Comparison of ENCODE assay signal across 21 mouse cellular contexts in the genomic region with DNA sequence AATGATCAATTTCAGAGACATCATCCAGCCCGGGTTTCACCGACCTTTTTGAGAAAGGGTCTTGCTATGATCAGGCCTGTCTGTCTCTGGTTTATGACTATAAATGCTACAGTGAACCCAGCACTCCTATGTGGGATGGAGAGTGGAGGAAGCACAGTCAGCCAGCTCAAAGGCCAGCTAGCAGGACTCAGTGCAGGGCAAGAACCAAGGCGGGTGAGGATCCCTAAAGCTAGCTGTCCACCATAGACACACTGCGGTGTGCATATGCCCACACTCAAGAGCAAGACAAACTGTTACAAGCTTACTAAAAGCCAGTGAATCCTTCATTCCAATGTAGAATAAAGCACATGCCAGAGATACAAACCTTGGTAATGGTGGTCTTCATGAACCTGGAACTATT. TPM values are rescaled to one million over a fixed set of nuclear protein-coding genes. Genes with fewer than 3 reads are reported as not detected.
DNase-seq lines count a peak whose midpoint lies in the region; TF ChIP-seq lines count a peak whose summit lies in the region.
"Had no signal": no experiment of that assay in that cellular context is flagged by ENCODE, and none has a peak within 500 bp of the region (broad histone marks: within the 10 kb centered on the region; RNA-seq: fewer than 3 reads in every experiment).

No protein-coding gene starts in this region.

- peaks cover 0 to 4% of the 10 kb centered on the region in 2 experiments; a peak in 2 of 4 replicates for H3K4me1 ChIP-seq in MEL (ENCODE audit: control insufficient read depth in 1 of 2, insufficient read depth in 2 of 2, low read length in 2 of 2)

- no peak overlapping the region for H3K27ac ChIP-seq in MEL (ENCODE audit: control insufficient read depth, low read depth, low read length)
- H3K27ac ChIP-seq: embryonic facial prominence, embryonic 10.5 days; embryonic facial prominence, embryonic 12.5 days; forebrain, embryonic 13.5 days; forebrain, embryonic 15.5 days had no signal

- TF ChIP-seq EP300 in MEL (IDR thresholded peaks at IDR 0.05; ENCODE audit: low read depth in 1 of 2, low read length in 2 of 2), result no peak

- no peak for TF ChIP-seq CTCF in MEL (IDR thresholded peaks at IDR 0.05 in 2 of 3, conservative IDR thresholded peaks at IDR 0.05 in 1 of 3; ENCODE audit: control insufficient read depth in 1 of 3, insufficient read depth in 1 of 3, low read depth in 2 of 3, low read length in 3 of 3, poor library complexity in 1 of 3, severe bottlenecking in 1 of 3)

- H3K27me3 ChIP-seq in MEL (ENCODE audit: control insufficient read depth in 1 of 2, insufficient read depth in 2 of 2, low read length in 2 of 2), result no peaks in the 10 kb centered on the region
- H3K27me3 ChIP-seq: embryonic facial prominence, embryonic 12.5 days; forebrain, embryonic 13.5 days; forebrain, embryonic 15.5 days had no signal

- H3K79me2 ChIP-seq in MEL (ENCODE audit: control insufficient read depth, insufficient read depth, low read length, poor library complexity), result peaks cover 24% of the 10 kb centered on the region

- peak in 1 of 2 experiments; percentile 51; a peak in 1 of 4 replicates for TF ChIP-seq POLR2A in MEL (IDR thresholded peaks at IDR 0.05; ENCODE audit: control insufficient read depth in 1 of 2, insufficient read depth in 1 of 2, low read depth in 1 of 2, low read length in 2 of 2, poor library complexity in 1 of 2)

- DNase-seq in A20 (ENCODE audit: low read depth, low spot score) (peak; percentile 43), MEL (ENCODE audit: low read depth, low spot score) (peak; percentile 40)
- peak; percentile 27 for DNase-seq in naive thymus-derived CD4-positive, alpha-beta T cell, adult 2 months (ENCODE audit: low read depth)
- DNase-seq in lung, adult 18-20 months, result no peak
- DNase-seq in cerebellum, postnatal 36 days, result no peak
- no peak for DNase-seq in kidney, postnatal 36 days
- no peak for DNase-seq in left cerebral cortex, adult 11 months (ENCODE audit: low spot score)
- DNase-seq: adrenal gland, adult 2 months; adrenal gland, postnatal 10 days; adrenal gland, postnatal 25 days; cerebellum, adult 11 months; cerebellum, adult 18-20 months; cerebellum, adult 8-10 months; cerebellum, adult 9-11 months; cerebellum, postnatal 14 days; forebrain, postnatal 0 days had no signal

- peaks cover 13 to 17% of the 10 kb centered on the region in 2 experiments for H3K36me3 ChIP-seq in MEL (ENCODE audit: control insufficient read depth in 1 of 2, insufficient read depth in 2 of 2, low read length in 2 of 2)

- no peak overlapping the region for H3K4me3 ChIP-seq in MEL (ENCODE audit: control insufficient read depth in 1 of 2, insufficient read depth in 1 of 2, low read depth in 2 of 2, low read length in 2 of 2)
- H3K4me3 ChIP-seq: embryonic facial prominence, embryonic 10.5 days; embryonic facial prominence, embryonic 12.5 days; forebrain, embryonic 13.5 days; forebrain, embryonic 15.5 days had no signal

- no peaks in the 10 kb centered on the region for H3K9me3 ChIP-seq in MEL (replicated peaks; ENCODE audit: insufficient read depth, low read length)
- H3K9me3 ChIP-seq: embryonic facial prominence, embryonic 10.5 days; embryonic facial prominence, embryonic 12.5 days; forebrain, embryonic 13.5 days; forebrain, embryonic 15.5 days; G1E had no signal

- H3K9ac ChIP-seq in MEL (ENCODE audit: control insufficient read depth, low read depth, low read length, poor library complexity, severe bottlenecking), result no peak overlapping the region
- H3K9ac ChIP-seq: embryonic facial prominence, embryonic 12.5 days; forebrain, embryonic 13.5 days; forebrain, embryonic 15.5 days; forebrain, postnatal 0 days had no signal

- TF ChIP-seq RAD21 in MEL (IDR thresholded peaks at IDR 0.05; ENCODE audit: low read depth, low read length), result no peak

TF ChIP-seq in MEL, 35 proteins besides CTCF, POLR2A, EP300 and RAD21:
- TF ChIP-seq ZKSCAN1 (IDR thresholded peaks at IDR 0.05; ENCODE audit: low read depth, low read length) (no peak), USF1 (IDR thresholded peaks at IDR 0.05; ENCODE audit: low read depth, low read length) (no peak), ETS1 (IDR thresholded peaks at IDR 0.05; ENCODE audit: low read depth, low read length) (no peak), MAX (IDR thresholded peaks at IDR 0.05; ENCODE audit: low read length) (no peak), POLR2AphosphoS2 (IDR thresholded peaks at IDR 0.05; ENCODE audit: low read length) (no peak), SMC3 (IDR thresholded peaks at IDR 0.05; ENCODE audit: low read depth, low read length) (0 out of 2 replicates have a peak, but pooled peaks have one; percentile 9), NELFE (IDR thresholded peaks at IDR 0.05; ENCODE audit: low read depth, low read length) (no peak)

RNA-seq across cellular contexts. Expression of a gene that starts 4.1 kb away (rescaled TPM):
- 1,903 and 1,952 TPM in 2 replicates for total RNA-seq in MEL (2012; rRNA removed)
- 100 to 1,000 TPM in 1 of 2 experiments, not detected in 1; 388 TPM for polyA plus RNA-seq in MEL (2012; ENCODE audit: insufficient read depth in 1 of 2, insufficient read length in 2 of 2, low read depth in 1 of 2, low replicate concordance in 2 of 2, missing spikeins in 1 of 2)

RNA-seq across cellular contexts. Expression of a gene that starts 21.7 kb away (rescaled TPM):
- total RNA-seq in MEL (2012; rRNA removed), result 4.4 and 4.9 TPM in 2 replicates
- 10 to 100 TPM in 1 of 2 experiments, not detected in 1; 14.5 TPM for polyA plus RNA-seq in MEL (2012; ENCODE audit: insufficient read depth in 1 of 2, insufficient read length in 2 of 2, low read depth in 1 of 2, low replicate concordance in 2 of 2, missing spikeins in 1 of 2)

Comparison
In these comparisons a context has a peak if more than half of its experiments do, and no peak if none do; other contexts are left out.
1. DNase-seq: peak in A20 (single experiment), MEL (single experiment) and naive thymus-derived CD4-positive, alpha-beta T cell, adult 2 months (single experiment); none in lung, adult 18-20 months (0 of 2), cerebellum, postnatal 36 days (0 of 2), kidney, postnatal 36 days (0 of 2) and left cerebral cortex, adult 11 months (single experiment).